Mouse (Mus musculus) midbrain, embryonic 14.5 days (tissue): ENCODE measurements around the gene Cdkal1. TPM values are rescaled to one million over a fixed set of nuclear protein-coding genes. Genes with fewer than 3 reads are reported as not detected.

Experiments used
- ATAC-seq: fragments of 200-750 bp; cut with Nextera tagmentation; 2 replicates; pipeline ENCODE4 v1.8.0; 2017; ENCODE audit warnings: moderate number of reproducible peaks, moderate library complexity; ENCODE audit not compliant: low FRiP score, low TSS enrichment
- DNase-seq: peaks from one replicate; pipeline ENCODE4 v3.0.0-alpha.2; 2015
- H3K27ac ChIP-seq: fragments of 300-500 bp; sonication (generic); replicated peaks from 2 replicates; pipeline ENCODE4 v1.5.1; 2014; ENCODE audit warnings: mild to moderate bottlenecking, low read depth, low read length, moderate library complexity
- H3K27me3 ChIP-seq: fragments of 300-500 bp; sonication (generic); 2 replicates; pipeline ENCODE4 v1.6.1; 2014; ENCODE audit warnings: low read length, control low read depth, mixed read lengths; ENCODE audit not compliant: control insufficient read depth, insufficient read depth
- H3K36me3 ChIP-seq: fragments of 300-500 bp; sonication (generic); 2 replicates; pipeline ENCODE4 v1.6.1; 2014; ENCODE audit warnings: low read length, control low read depth; ENCODE audit not compliant: control insufficient read depth, insufficient read depth
- H3K4me1 ChIP-seq: fragments of 300-500 bp; sonication (generic); 2 replicates; pipeline ENCODE4 v1.6.1; 2014; ENCODE audit warnings: mild to moderate bottlenecking, antibody characterized with exemption, low read length, control low read depth; ENCODE audit not compliant: control insufficient read depth, insufficient read depth
- H3K4me2 ChIP-seq: fragments of 300-500 bp; sonication (generic); 2 replicates; pipeline ENCODE4 v1.6.1; 2014; ENCODE audit warnings: mild to moderate bottlenecking, low read length, moderate library complexity
- H3K4me3 ChIP-seq: fragments of 300-500 bp; sonication (generic); replicated peaks from 2 replicates; pipeline ENCODE4 v1.5.1; 2014; ENCODE audit warnings: low read depth, low read length
- H3K9ac ChIP-seq: fragments of 300-500 bp; sonication (generic); replicated peaks from 2 replicates; pipeline ENCODE4 v1.6.1; 2014; ENCODE audit warnings: mild to moderate bottlenecking, low read length, moderate library complexity
- H3K9me3 ChIP-seq: fragments of 300-500 bp; sonication (generic); 2 replicates; pipeline ENCODE4 v1.6.1; 2016; ENCODE audit warnings: low read length, control low read depth, mixed read lengths; ENCODE audit not compliant: control insufficient read depth
- WGBS: fragments of 180-500 bp; shearing (Covaris S2); extraction: QIAGEN DNeasy Blood & Tissue Kit; methylation state at CpG from one replicate; pipeline ENCODE4 v1.1.7; 2014; 5-methylcytosine and 5-hydroxymethylcytosine counted together
- polyA plus RNA-seq: library from polyadenylated mRNA; unstranded; fragments of >200 nt; fragmentation: Nextera tagmentation; extraction: Ambion mirVana; gene quantifications from 2 replicates; pipeline ENCODE4 v1.2.1, GENCODE M21; 2014

The Cdkal1 gene
- polyA plus RNA-seq, 1 experiment from 2014 or later: 23.5 TPM

GRCm38 (mm10) chr13:29616654-29617171 lies 238.8 kb downstream of the Cdkal1 start:
- 88% methylated on average over 3 of the region's 3 CpGs for WGBS
- H3K36me3 ChIP-seq: no peaks in the 10 kb centered on the region
- ATAC-seq (no peak), DNase-seq (no peak)
- no peak overlapping the region for H3K4me2 ChIP-seq
- peaks cover 9% of the 10 kb centered on the region; the same call in 1 of the 2 replicates for H3K4me1 ChIP-seq
- H3K4me3 ChIP-seq: no peak overlapping the region
- H3K27ac ChIP-seq: no peak overlapping the region
- H3K27me3 ChIP-seq: no peaks in the 10 kb centered on the region
- no peak overlapping the region for H3K9ac ChIP-seq
- no peaks in the 10 kb centered on the region for H3K9me3 ChIP-seq

- DNase-seq (no peak), ATAC-seq (no peak)
- H3K27me3 ChIP-seq: no peaks in the 10 kb centered on the region
- whole genome bisulfite sequencing: 91% methylated on average over 3 of the region's 3 CpGs
- no peak overlapping the region for H3K4me3 ChIP-seq
- H3K27ac ChIP-seq: no peak overlapping the region
- no peaks in the 10 kb centered on the region for H3K36me3 ChIP-seq
- H3K4me1 ChIP-seq: peaks cover 9% of the 10 kb centered on the region; the same call in 1 of the 2 replicates
- H3K9me3 ChIP-seq: no peaks in the 10 kb centered on the region
- H3K9ac ChIP-seq: no peak overlapping the region
- H3K4me2 ChIP-seq: no peak overlapping the region
These were observed 239.5 kb downstream of the Cdkal1 start for GRCm38 (mm10) chr13:29615987-29616386.

GRCm38 (mm10) chr13:29615081-29615480 lies 240.4 kb downstream of the Cdkal1 start:
- no peak for ATAC-seq
- Histone ChIP-seq H3K4me1 (peaks cover 18% of the 10 kb centered on the region), H3K9ac (no peak overlapping the region), H3K36me3 (no peaks in the 10 kb centered on the region), H3K4me2 (no peak overlapping the region), H3K9me3 (no peaks in the 10 kb centered on the region), H3K27me3 (no peaks in the 10 kb centered on the region), H3K4me3 (no peak overlapping the region), H3K27ac (no peak overlapping the region)
- 69% methylated on average over 7 of the region's 7 CpGs for WGBS
- no peak for DNase-seq

GRCm38 (mm10) chr13:29610051-29610931 lies 245.2 kb downstream of the Cdkal1 start:
- Histone ChIP-seq H3K4me1 (peaks cover 29% of the 10 kb centered on the region), H3K9ac (peak overlapping the region; percentile 24; the same call in 1 of the 2 replicates), H3K27me3 (no peaks in the 10 kb centered on the region), H3K27ac (peak overlapping the region; percentile 70), H3K4me2 (0 out of 2 replicates have a peak overlapping the region, but pooled peaks have one; percentile 1), H3K9me3 (no peaks in the 10 kb centered on the region), H3K36me3 (no peaks in the 10 kb centered on the region), H3K4me3 (no peak overlapping the region)
- ATAC-seq (peak; percentile 79; the same call in 1 of the 2 replicates), DNase-seq (peak; percentile 68)
- WGBS: 6% methylated on average over 13 of the region's 13 CpGs

GRCm38 (mm10) chr13:29609441-29609840 lies 246.0 kb downstream of the Cdkal1 start:
- H3K4me3 ChIP-seq: no peak overlapping the region
- no peaks in the 10 kb centered on the region for H3K27me3 ChIP-seq
- no peak overlapping the region for H3K9ac ChIP-seq
- H3K27ac ChIP-seq: peak overlapping the region; percentile 21; the same call in 1 of the 2 replicates
- WGBS: 52% methylated on average over 5 of the region's 5 CpGs
- ATAC-seq (no peak), DNase-seq (no peak)
- H3K36me3 ChIP-seq: no peaks in the 10 kb centered on the region
- no peaks in the 10 kb centered on the region for H3K9me3 ChIP-seq
- H3K4me1 ChIP-seq: peaks cover 26% of the 10 kb centered on the region
- no peak overlapping the region for H3K4me2 ChIP-seq

- no peak overlapping the region for H3K4me3 ChIP-seq
- peaks cover 6% of the 10 kb centered on the region; the same call in 1 of the 2 replicates for H3K4me1 ChIP-seq
- no peak overlapping the region for H3K4me2 ChIP-seq
- 19% methylated on average over 6 of the region's 7 CpGs for WGBS
- no peaks in the 10 kb centered on the region for H3K27me3 ChIP-seq
- H3K27ac ChIP-seq: peak overlapping the region; percentile 33; the same call in 1 of the 2 replicates
- H3K9me3 ChIP-seq: no peaks in the 10 kb centered on the region
- peak; percentile 73; the same call in 1 of the 2 replicates for ATAC-seq
- no peaks in the 10 kb centered on the region for H3K36me3 ChIP-seq
- H3K9ac ChIP-seq: no peak overlapping the region
- peak; percentile 90 for DNase-seq
These were observed 251.2 kb downstream of the Cdkal1 start for GRCm38 (mm10) chr13:29604241-29604640.

GRCm38 (mm10) chr13:29603597-29603996 lies 251.9 kb downstream of the Cdkal1 start:
- Histone ChIP-seq H3K4me2 (no peak overlapping the region), H3K36me3 (no peaks in the 10 kb centered on the region), H3K4me1 (peaks cover 4% of the 10 kb centered on the region; the same call in 1 of the 2 replicates), H3K9me3 (no peaks in the 10 kb centered on the region), H3K27ac (peak overlapping the region; percentile 45; the same call in 1 of the 2 replicates), H3K4me3 (no peak overlapping the region), H3K9ac (no peak overlapping the region), H3K27me3 (no peaks in the 10 kb centered on the region)
- ATAC-seq: no peak
- WGBS: 47% methylated on average over 6 of the region's 6 CpGs
- no peak for DNase-seq

GRCm38 (mm10) chr13:29601033-29601432 lies 254.4 kb downstream of the Cdkal1 start:
- Histone ChIP-seq H3K36me3 (no peaks in the 10 kb centered on the region), H3K4me3 (no peak overlapping the region), H3K4me1 (peaks cover 4% of the 10 kb centered on the region; the same call in 1 of the 2 replicates), H3K4me2 (no peak overlapping the region), H3K27me3 (no peaks in the 10 kb centered on the region), H3K27ac (no peak overlapping the region), H3K9ac (no peak overlapping the region), H3K9me3 (no peaks in the 10 kb centered on the region)
- ATAC-seq: no peak
- DNase-seq: no peak
- 95% methylated on average over 2 of the region's 2 CpGs for WGBS
